Mouse (Mus musculus): ENCODE measurements around the gene Kif21b. TPM values are rescaled to one million over a fixed set of nuclear protein-coding genes. Genes with fewer than 3 reads are reported as not detected.

Gene Kif21b
- polyA plus RNA-seq, 2 experiments, result 1.2 to 1.8 TPM

DNA sequence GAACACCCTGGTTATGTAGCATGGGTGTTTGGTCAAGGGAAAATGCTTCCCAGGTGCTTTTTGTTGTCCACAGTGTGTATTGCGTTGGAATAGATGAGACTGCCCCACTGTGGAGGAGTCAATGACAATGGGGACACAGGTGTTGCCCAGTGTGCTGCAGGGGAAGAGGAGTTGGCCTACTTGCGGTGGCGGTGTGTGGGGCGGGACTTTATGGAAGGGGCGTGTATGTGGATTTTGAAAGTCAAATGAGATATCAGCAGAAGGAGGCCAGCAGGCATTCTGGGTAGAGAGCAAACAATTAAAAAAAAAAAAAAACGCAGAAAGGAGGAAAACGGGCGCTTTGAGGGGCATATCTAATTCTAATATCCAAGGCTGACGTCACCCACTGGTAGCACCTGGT lies 18.5 kb downstream of the Kif21b start:
- DNase-seq (ENCODE audit: low read depth in 3 of 3, low spot score in 3 of 3), result no peak
- TF ChIP-seq CTCF (IDR thresholded peaks at IDR 0.05; ENCODE audit: low read depth), result no peak
- no peak for TF ChIP-seq EP300 (IDR thresholded peaks at IDR 0.05; ENCODE audit: low read depth)
- no peak overlapping the region for H3K4me2 ChIP-seq (ENCODE audit: low read depth)
- no peaks in the 10 kb centered on the region for H3K9me3 ChIP-seq (ENCODE audit: control insufficient read depth, low read length)
- H3K9ac ChIP-seq (replicated peaks), result no peak overlapping the region
- H3K27me3 ChIP-seq (ENCODE audit: control insufficient read depth, insufficient read depth, low read length), result no peaks in the 10 kb centered on the region
- no peak overlapping the region for H3K4me3 ChIP-seq (ENCODE audit: insufficient read depth in 1 of 2, low read depth in 2 of 2, low read length in 2 of 2)
- 74% methylated on average over 9 of the region's 9 CpGs for WGBS (ENCODE audit: insufficient replicate concordance)
- H3K4me1 ChIP-seq (replicated peaks; ENCODE audit: control insufficient read depth in 2 of 2, insufficient read depth in 2 of 2, low read length in 1 of 2), result peaks cover 10% of the 10 kb centered on the region in 2 experiments
- no peak overlapping the region for H3K27ac ChIP-seq
- H3K36me3 ChIP-seq (replicated peaks; ENCODE audit: control insufficient read depth, insufficient read depth, low read depth), result no peaks in the 10 kb centered on the region
- no peak for ATAC-seq (ENCODE audit: insufficient read depth)

DNA sequence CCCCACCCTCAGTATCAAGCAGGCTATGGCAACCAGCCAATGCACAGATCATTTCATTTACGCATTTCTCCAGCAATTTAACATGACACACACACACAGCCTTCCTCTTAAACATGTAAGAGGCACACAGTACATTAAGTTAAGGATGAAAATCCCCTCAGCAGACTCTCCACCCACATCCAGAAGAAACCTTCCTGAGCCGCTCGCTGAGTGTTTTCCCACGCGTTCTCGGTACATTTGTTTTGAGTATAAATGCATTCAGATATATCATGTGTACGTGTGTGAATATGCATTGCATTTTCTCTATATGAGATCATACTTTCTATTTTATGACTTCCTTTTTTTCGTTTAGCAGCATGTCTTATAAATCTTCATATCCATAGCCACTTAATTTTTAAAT lies 20.2 kb downstream of the Kif21b start:
- Histone ChIP-seq H3K4me2 (ENCODE audit: low read depth) (no peak overlapping the region), H3K9ac (replicated peaks) (no peak overlapping the region), H3K4me1 (replicated peaks; ENCODE audit: control insufficient read depth in 2 of 2, insufficient read depth in 2 of 2, low read length in 1 of 2) (peaks cover 5 to 6% of the 10 kb centered on the region in 2 experiments), H3K27ac (no peak overlapping the region), H3K36me3 (replicated peaks; ENCODE audit: control insufficient read depth, insufficient read depth, low read depth) (no peaks in the 10 kb centered on the region), H3K27me3 (ENCODE audit: control insufficient read depth, insufficient read depth, low read length) (no peaks in the 10 kb centered on the region), H3K9me3 (ENCODE audit: control insufficient read depth, low read length) (no peaks in the 10 kb centered on the region), H3K4me3 (ENCODE audit: insufficient read depth in 1 of 2, low read depth in 2 of 2, low read length in 2 of 2) (no peak overlapping the region)
- no peak for DNase-seq (ENCODE audit: low read depth in 3 of 3, low spot score in 3 of 3)
- no peak for ATAC-seq (ENCODE audit: insufficient read depth)
- TF ChIP-seq EP300 (IDR thresholded peaks at IDR 0.05; ENCODE audit: low read depth), result no peak
- no peak for TF ChIP-seq CTCF (IDR thresholded peaks at IDR 0.05; ENCODE audit: low read depth)
- 81% methylated on average over 8 of the region's 8 CpGs for WGBS (ENCODE audit: insufficient replicate concordance)

DNA sequence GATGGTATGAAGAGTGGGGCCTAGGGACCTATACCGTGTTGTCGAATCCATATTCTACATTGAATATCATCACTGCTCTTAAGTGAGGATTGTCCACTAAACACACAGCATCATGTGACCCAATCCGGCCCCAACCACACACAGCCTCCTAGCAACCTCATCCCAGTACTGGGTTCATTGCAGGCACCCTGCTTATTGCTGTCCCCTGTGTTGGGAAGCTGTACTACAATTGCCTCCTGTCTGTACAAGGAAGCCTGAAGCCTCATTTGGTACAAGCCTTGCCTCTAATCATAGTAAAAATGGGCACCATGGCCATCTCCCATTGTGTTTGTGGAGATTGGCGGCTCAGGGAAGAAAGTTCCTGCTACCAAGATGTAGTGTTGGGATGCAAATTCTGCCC lies 25.1 kb downstream of the Kif21b start:
- Histone ChIP-seq H3K36me3 (replicated peaks; ENCODE audit: control insufficient read depth, insufficient read depth, low read depth) (no peaks in the 10 kb centered on the region), H3K4me2 (ENCODE audit: low read depth) (no peak overlapping the region), H3K4me3 (ENCODE audit: insufficient read depth in 1 of 2, low read depth in 2 of 2, low read length in 2 of 2) (no peak overlapping the region), H3K9me3 (ENCODE audit: control insufficient read depth, low read length) (no peaks in the 10 kb centered on the region), H3K27me3 (ENCODE audit: control insufficient read depth, insufficient read depth, low read length) (no peaks in the 10 kb centered on the region), H3K4me1 (replicated peaks; ENCODE audit: control insufficient read depth in 2 of 2, insufficient read depth in 2 of 2, low read length in 1 of 2) (no peaks in the 10 kb centered on the region), H3K9ac (replicated peaks) (no peak overlapping the region), H3K27ac (no peak overlapping the region)
- DNase-seq (ENCODE audit: low read depth in 3 of 3, low spot score in 3 of 3) (no peak), ATAC-seq (ENCODE audit: insufficient read depth) (no peak)
- TF ChIP-seq EP300 (IDR thresholded peaks at IDR 0.05; ENCODE audit: low read depth) (no peak), CTCF (IDR thresholded peaks at IDR 0.05; ENCODE audit: low read depth) (no peak)
- 82% methylated on average over 4 of the region's 4 CpGs for WGBS (ENCODE audit: insufficient replicate concordance)

DNA sequence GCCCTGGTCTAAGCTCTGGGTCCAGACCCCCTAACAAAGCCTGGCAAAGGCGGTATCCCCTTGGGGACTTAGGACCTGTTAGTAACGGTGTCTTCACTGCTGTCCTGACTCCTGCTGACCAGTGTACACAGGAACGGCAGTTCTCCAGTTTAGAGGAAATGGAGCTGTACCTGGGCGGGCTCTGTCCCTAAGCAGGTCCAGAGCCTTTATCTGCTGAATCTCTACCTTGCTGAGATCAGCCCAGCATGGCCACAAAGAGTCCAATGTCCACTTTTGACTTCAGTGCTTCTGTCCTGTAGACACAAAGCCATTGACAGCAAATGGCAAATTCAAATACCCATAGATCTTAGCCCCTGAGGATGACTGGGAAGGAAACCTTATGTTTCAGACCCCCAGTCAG lies 25.8 kb downstream of the Kif21b start:
- Histone ChIP-seq H3K4me2 (ENCODE audit: low read depth) (no peak overlapping the region), H3K4me1 (replicated peaks; ENCODE audit: control insufficient read depth in 2 of 2, insufficient read depth in 2 of 2, low read length in 1 of 2) (no peaks in the 10 kb centered on the region), H3K4me3 (ENCODE audit: insufficient read depth in 1 of 2, low read depth in 2 of 2, low read length in 2 of 2) (no peak overlapping the region), H3K9ac (replicated peaks) (no peak overlapping the region), H3K27ac (no peak overlapping the region), H3K9me3 (ENCODE audit: control insufficient read depth, low read length) (no peaks in the 10 kb centered on the region), H3K27me3 (ENCODE audit: control insufficient read depth, insufficient read depth, low read length) (no peaks in the 10 kb centered on the region), H3K36me3 (replicated peaks; ENCODE audit: control insufficient read depth, insufficient read depth, low read depth) (no peaks in the 10 kb centered on the region)
- TF ChIP-seq EP300 (IDR thresholded peaks at IDR 0.05; ENCODE audit: low read depth) (no peak), CTCF (IDR thresholded peaks at IDR 0.05; ENCODE audit: low read depth) (no peak)
- WGBS (ENCODE audit: insufficient replicate concordance), result 88% methylated on average over 4 of the region's 4 CpGs
- ATAC-seq (ENCODE audit: insufficient read depth) (no peak), DNase-seq (ENCODE audit: low read depth in 3 of 3, low spot score in 3 of 3) (no peak)

DNA sequence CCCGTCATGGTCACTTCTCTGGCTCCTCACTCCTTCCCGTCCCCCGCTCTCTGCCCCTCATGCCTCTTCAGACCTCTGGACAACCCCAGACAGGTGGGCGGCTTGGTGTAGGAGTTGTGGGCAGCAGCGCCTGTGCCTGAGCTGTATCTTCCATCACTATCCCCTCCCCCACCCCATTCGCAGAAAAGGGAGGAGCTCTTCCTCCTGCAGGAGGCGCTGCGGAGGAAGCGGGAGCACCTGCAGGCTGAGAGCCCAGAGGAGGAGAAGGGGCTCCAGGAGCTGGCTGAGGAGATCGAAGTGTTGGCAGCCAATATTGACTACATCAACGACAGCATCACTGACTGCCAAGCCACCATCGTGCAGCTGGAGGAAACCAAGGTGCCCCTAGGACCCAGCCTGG lies 28.6 kb downstream of the Kif21b start:
- Histone ChIP-seq H3K27me3 (ENCODE audit: control insufficient read depth, insufficient read depth, low read length) (no peaks in the 10 kb centered on the region), H3K4me1 (replicated peaks; ENCODE audit: control insufficient read depth in 2 of 2, insufficient read depth in 2 of 2, low read length in 1 of 2) (no peaks in the 10 kb centered on the region), H3K9me3 (ENCODE audit: control insufficient read depth, low read length) (no peaks in the 10 kb centered on the region), H3K9ac (replicated peaks) (no peak overlapping the region), H3K4me2 (ENCODE audit: low read depth) (no peak overlapping the region), H3K36me3 (replicated peaks; ENCODE audit: control insufficient read depth, insufficient read depth, low read depth) (no peaks in the 10 kb centered on the region), H3K4me3 (ENCODE audit: insufficient read depth in 1 of 2, low read depth in 2 of 2, low read length in 2 of 2) (no peak overlapping the region), H3K27ac (no peak overlapping the region)
- 73% methylated on average over 12 of the region's 12 CpGs for WGBS (ENCODE audit: insufficient replicate concordance)
- no peak for ATAC-seq (ENCODE audit: insufficient read depth)
- TF ChIP-seq EP300 (IDR thresholded peaks at IDR 0.05; ENCODE audit: low read depth) (no peak), CTCF (IDR thresholded peaks at IDR 0.05; ENCODE audit: low read depth) (peak; percentile 42; the same call in 1 of the 2 replicates)
- DNase-seq (ENCODE audit: low read depth in 3 of 3, low spot score in 3 of 3), result no peak

Data from liver, embryonic 14.5 days (tissue).